Mouse (Mus musculus): Measurements from ENCODE around the gene Tmprss6. TPM values are rescaled to one million over a fixed set of nuclear protein-coding genes. Genes with fewer than 3 reads are reported as not detected.
A peak's percentile ranks its signal among the peaks of the same experiment; 100 is the strongest.

The Tmprss6 gene
- polyA plus RNA-seq (2021) = 155 TPM

GRCm38 (mm10) chr15:78468379-78468937, at the start of gene Tmprss6:
Tmprss6 (minus strand) TSS chr15:78468634.
- ATAC-seq (peak; percentile 24), DNase-seq (ENCODE audit: low read depth, low spot score) (no peak)
- no peaks in the 10 kb centered on the region for H3K27me3 ChIP-seq
- in situ Hi-C loops (cut with MboI; ENCODE audit: low pct_unique_long_range_greater_than_20kb) = no loop called here
- ChIA-PET POLR2A (interaction anchor here (1.1 to 2.7 kb wide), 4 partner anchors 9 to 17 kb away, joined by 7 to 11 read pairs (median 8); no protein-coding TSS in a partner anchor), CTCF (interaction anchor here (1.1 to 3.4 kb wide), 4 partner anchors 17 to 64 kb away, joined by 3 to 12 read pairs (median 6); no protein-coding TSS in a partner anchor)
- TF ChIP-seq CTCF (IDR thresholded peaks at IDR 0.05) = no peak

- ChIA-PET CTCF (interaction anchor here (0.9 to 1.6 kb wide), 4 partner anchors 10 to 70 kb away, joined by 3 to 5 read pairs (median 3); no protein-coding TSS in a partner anchor), POLR2A (no interaction called here)
- in situ Hi-C loops (cut with MboI; ENCODE audit: low pct_unique_long_range_greater_than_20kb) = no loop called here
- TF ChIP-seq CTCF (IDR thresholded peaks at IDR 0.05) = no peak
- no peak for ATAC-seq
- H3K27me3 ChIP-seq = no peaks in the 10 kb centered on the region
- DNase-seq (ENCODE audit: low read depth, low spot score) = no peak
Measured at GRCm38 (mm10) chr15:78518221-78518620, 49.8 kb upstream of the Tmprss6 start.

- ChIA-PET CTCF (interaction anchor here (1.2 to 1.4 kb wide), 2 partner anchors 17 to 68 kb away, joined by 3 to 6 read pairs; no protein-coding TSS in a partner anchor), POLR2A (interaction anchor here (0.6 kb wide), 1 partner anchor 692 kb away, joined by 3 read pairs; no protein-coding TSS in a partner anchor)
- DNase-seq (ENCODE audit: low read depth, low spot score) (no peak), ATAC-seq (no peak)
- H3K27me3 ChIP-seq = no peaks in the 10 kb centered on the region
- in situ Hi-C loops (cut with MboI; ENCODE audit: low pct_unique_long_range_greater_than_20kb) = no loop called here
- TF ChIP-seq CTCF (IDR thresholded peaks at IDR 0.05) = no peak
Measured at GRCm38 (mm10) chr15:78515759-78516158, 47.3 kb upstream of the Tmprss6 start.

- ATAC-seq = no peak
- in situ Hi-C loops (cut with MboI; ENCODE audit: low pct_unique_long_range_greater_than_20kb) = no loop called here
- POLR2A ChIA-PET = no interaction called here
- CTCF ChIA-PET = interaction anchor here (1.1 to 1.6 kb wide), 7 partner anchors 9 to 67 kb away, joined by 3 to 11 read pairs (median 5); no protein-coding TSS in a partner anchor
- H3K27me3 ChIP-seq = no peaks in the 10 kb centered on the region
- no peak for TF ChIP-seq CTCF (IDR thresholded peaks at IDR 0.05)
- DNase-seq (ENCODE audit: low read depth, low spot score) = no peak
Measured at GRCm38 (mm10) chr15:78514393-78515146, 46.1 kb upstream of the Tmprss6 start.

GRCm38 (mm10) chr15:78513019-78513418, 44.6 kb upstream of the Tmprss6 start:
- ATAC-seq (no peak), DNase-seq (ENCODE audit: low read depth, low spot score) (no peak)
- POLR2A ChIA-PET = no interaction called here
- H3K27me3 ChIP-seq = no peaks in the 10 kb centered on the region
- CTCF ChIA-PET = interaction anchor here (1.5 kb wide), 1 partner anchor 65 kb away, joined by 7 read pairs; no protein-coding TSS in a partner anchor
- TF ChIP-seq CTCF (IDR thresholded peaks at IDR 0.05) = no peak
- in situ Hi-C loops (cut with MboI; ENCODE audit: low pct_unique_long_range_greater_than_20kb) = no loop called here

- H3K27me3 ChIP-seq = no peaks in the 10 kb centered on the region
- CTCF ChIA-PET = interaction anchor here (0.9 to 1.7 kb wide), 4 partner anchors 20 to 64 kb away, joined by 3 to 11 read pairs (median 4); no protein-coding TSS in a partner anchor
- no peak for TF ChIP-seq CTCF (IDR thresholded peaks at IDR 0.05)
- no peak for DNase-seq (ENCODE audit: low read depth, low spot score)
- POLR2A ChIA-PET = interaction anchor here (1.2 kb wide), 1 partner anchor 19 kb away, joined by 4 read pairs; the partner anchor contains the start of gene C1qtnf6
- no peak for ATAC-seq
- in situ Hi-C loops (cut with MboI; ENCODE audit: low pct_unique_long_range_greater_than_20kb) = no loop called here
Measured at GRCm38 (mm10) chr15:78511951-78512350, 43.5 kb upstream of the Tmprss6 start.

GRCm38 (mm10) chr15:78510736-78511135, 42.3 kb upstream of the Tmprss6 start:
- no peak for ATAC-seq
- in situ Hi-C loops (cut with MboI; ENCODE audit: low pct_unique_long_range_greater_than_20kb) = no loop called here
- ChIA-PET CTCF (interaction anchor here (1.1 to 1.7 kb wide), 2 partner anchors 22 to 63 kb away, joined by 3 to 11 read pairs; no protein-coding TSS in a partner anchor), POLR2A (interaction anchor here (1.2 to 1.3 kb wide), 2 partner anchors 12 to 20 kb away, joined by 4 read pairs; partner anchors contain the start of gene C1qtnf6)
- H3K27me3 ChIP-seq = no peaks in the 10 kb centered on the region
- no peak for TF ChIP-seq CTCF (IDR thresholded peaks at IDR 0.05)
- DNase-seq (ENCODE audit: low read depth, low spot score) = no peak

- ATAC-seq (no peak), DNase-seq (ENCODE audit: low read depth, low spot score) (no peak)
- ChIA-PET CTCF (no interaction called here), POLR2A (interaction anchor here (1.3 kb wide), 1 partner anchor 12 kb away, joined by 4 read pairs; no protein-coding TSS in a partner anchor)
- in situ Hi-C loops (cut with MboI; ENCODE audit: low pct_unique_long_range_greater_than_20kb) = no loop called here
- no peak for TF ChIP-seq CTCF (IDR thresholded peaks at IDR 0.05)
- H3K27me3 ChIP-seq = no peaks in the 10 kb centered on the region
Measured at GRCm38 (mm10) chr15:78510121-78510576, 41.7 kb upstream of the Tmprss6 start.

GRCm38 (mm10) chr15:78509297-78509899, 41.0 kb upstream of the Tmprss6 start:
- ATAC-seq = no peak
- CTCF ChIA-PET = no interaction called here

GRCm38 (mm10) chr15:78508443-78508842, 40.0 kb upstream of the Tmprss6 start:
- ATAC-seq (no peak), DNase-seq (ENCODE audit: low read depth, low spot score) (no peak)
- ChIA-PET CTCF (interaction anchor here (2.1 kb wide), 1 partner anchor 61 kb away, joined by 5 read pairs; no protein-coding TSS in a partner anchor), POLR2A (interaction anchor here (1.3 kb wide), 1 partner anchor 13 kb away, joined by 3 read pairs; no protein-coding TSS in a partner anchor)
- no peak for TF ChIP-seq CTCF (IDR thresholded peaks at IDR 0.05)
- H3K27me3 ChIP-seq = no peaks in the 10 kb centered on the region
- in situ Hi-C loops (cut with MboI; ENCODE audit: low pct_unique_long_range_greater_than_20kb) = no loop called here

More at GRCm38 (mm10) chr15:78509297-78509899, 41.0 kb upstream of the Tmprss6 start:
- no peaks in the 10 kb centered on the region for H3K27me3 ChIP-seq
- in situ Hi-C loops (cut with MboI; ENCODE audit: low pct_unique_long_range_greater_than_20kb) = no loop called here
- no peak for TF ChIP-seq CTCF (IDR thresholded peaks at IDR 0.05)
- no peak for DNase-seq (ENCODE audit: low read depth, low spot score)
- POLR2A ChIA-PET = interaction anchor here (1.3 kb wide), 1 partner anchor 11 kb away, joined by 4 read pairs; no protein-coding TSS in a partner anchor
